Mouse (Mus musculus) G1E-ER4 (cell line): ENCODE results near the gene Slit1. TPM values are rescaled to one million over a fixed set of nuclear protein-coding genes. Genes with fewer than 3 reads are reported as not detected.

Source experiments
- GATA1 ChIP-seq: IDR thresholded peaks from one replicate; pipeline ENCODE4 v1.8.0; 2012; ENCODE audit warnings: low read length, inconsistent platforms
- polyA plus RNA-seq: library from polyadenylated mRNA; stranded (reverse); fragments of >175 nt; gene quantifications from 2 replicates; pipeline ENCODE4 v1.2.3, GENCODE M21; 2012

Slit1 gene
- polyA plus RNA-seq, 1 experiment, result 0.03 TPM

DNA sequence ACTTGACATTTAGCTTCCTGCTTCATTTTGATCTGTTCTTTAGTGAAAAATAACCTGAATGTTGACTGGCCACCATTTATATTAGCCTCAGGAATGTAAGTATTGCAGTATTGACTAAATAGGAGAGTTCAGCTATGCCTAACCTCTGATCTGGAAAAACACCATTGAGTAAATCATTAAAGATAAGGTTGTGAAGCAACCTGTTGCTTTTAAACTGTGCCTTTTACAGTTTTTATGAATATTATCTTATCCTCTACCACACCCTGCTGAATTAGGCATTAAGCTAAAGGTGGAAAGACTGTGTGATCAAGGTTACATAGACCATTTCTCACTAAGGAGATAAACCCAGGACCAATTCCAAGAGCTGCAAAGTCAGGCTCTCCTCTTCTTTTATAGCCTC lies 165.9 kb downstream of the Slit1 start:
- no peak for TF ChIP-seq GATA1

- TF ChIP-seq GATA1, result no peak
Measured at GRCm38 (mm10) chr19:41573700-41574099, 169.8 kb downstream of the Slit1 start.

- TF ChIP-seq GATA1, result no peak
Measured at GRCm38 (mm10) chr19:41568791-41569190, 174.7 kb downstream of the Slit1 start.

DNA sequence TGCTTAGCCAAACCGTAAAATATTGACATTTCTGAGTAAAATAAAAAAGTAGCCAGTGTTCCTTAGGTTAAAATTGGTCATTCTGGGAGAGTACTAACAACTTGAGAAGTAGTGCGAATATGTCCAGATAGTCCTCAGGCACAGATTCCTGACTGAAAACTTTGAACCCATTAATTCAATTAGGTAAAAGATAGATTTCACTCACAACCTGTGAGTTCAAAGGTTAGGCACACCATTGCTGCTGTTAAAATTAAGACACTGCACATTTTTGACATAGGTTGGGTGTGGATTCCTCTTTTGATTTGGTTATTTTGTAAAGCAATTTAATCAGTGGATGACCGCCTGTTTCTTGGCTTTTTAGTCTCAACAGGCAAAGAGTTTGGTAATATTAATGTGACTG lies 182.6 kb downstream of the Slit1 start:
- no peak for TF ChIP-seq GATA1

- no peak for TF ChIP-seq GATA1
Measured at GRCm38 (mm10) chr19:41558891-41559486, 184.5 kb downstream of the Slit1 start.

DNA sequence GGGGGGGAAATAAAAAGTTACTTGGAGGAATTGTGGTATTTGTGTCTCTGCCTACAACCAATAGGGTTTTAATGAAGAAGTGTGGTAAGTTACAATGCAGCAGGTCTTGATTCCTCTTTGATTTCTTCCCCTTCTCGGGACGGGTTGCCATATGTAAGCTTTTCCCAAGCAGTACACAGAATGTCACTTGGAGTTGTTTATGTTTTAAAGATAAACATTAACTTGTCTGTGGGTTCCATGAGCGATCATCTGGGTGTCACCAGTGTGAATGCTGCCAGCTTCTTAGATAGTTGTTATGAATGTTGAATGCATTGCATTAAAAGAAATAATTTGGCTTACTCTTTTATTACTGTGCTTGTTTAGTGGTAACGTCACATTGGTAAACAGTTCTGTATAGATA lies 186.0 kb downstream of the Slit1 start:
- no peak for TF ChIP-seq GATA1

DNA sequence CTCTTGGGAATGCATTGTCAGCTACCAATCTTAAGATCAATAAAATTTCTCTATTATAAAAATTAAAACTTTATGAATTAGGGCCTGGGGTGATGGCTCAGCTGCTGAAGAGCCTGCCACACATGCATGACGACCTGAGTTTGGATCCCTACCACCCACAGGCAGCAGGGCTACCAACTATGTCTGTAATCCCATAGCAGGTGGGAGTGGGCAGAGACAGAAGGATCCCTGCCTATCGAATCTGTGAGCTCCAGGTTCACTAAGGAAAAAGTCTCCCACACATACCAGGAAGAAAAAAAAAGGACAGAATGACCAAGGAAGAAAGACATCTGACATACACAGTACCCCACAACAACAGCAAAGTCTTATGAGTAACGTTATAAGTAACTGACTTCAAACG lies 186.5 kb downstream of the Slit1 start:
- no peak for TF ChIP-seq GATA1

Other genes with a start within 250 kb of the Slit1 start
- 0.79 and 2.4 TPM in 2 replicates for gene Gm340, start 161.3 kb downstream of the Slit1 start, polyA plus RNA-seq
- gene Arhgap19, start 58.4 kb upstream of the Slit1 start, polyA plus RNA-seq, result 8.4 and 13.1 TPM in 2 replicates
- gene Frat1, start 86.3 kb upstream of the Slit1 start, polyA plus RNA-seq, result 65.6 and 72.2 TPM in 2 replicates
- gene Frat2, start 104.5 kb upstream of the Slit1 start, polyA plus RNA-seq, result 59.0 and 72.3 TPM in 2 replicates
- 45.6 and 48.0 TPM in 2 replicates for gene Rrp12, start 152.5 kb upstream of the Slit1 start, polyA plus RNA-seq
- 425 and 461 TPM in 2 replicates for gene Pgam1, start 168.3 kb upstream of the Slit1 start, polyA plus RNA-seq
- gene Exosc1, start 189.8 kb upstream of the Slit1 start, polyA plus RNA-seq, result 20.9 and 28.0 TPM in 2 replicates
- 27.4 and 39.9 TPM in 2 replicates for gene Zdhhc16, start 189.8 kb upstream of the Slit1 start, polyA plus RNA-seq
- gene Mms19, start 237.5 kb upstream of the Slit1 start, polyA plus RNA-seq, result 11.9 and 12.0 TPM in 2 replicates
- 2.3 and 2.6 TPM in 2 replicates for gene Ubtd1, start 238.1 kb upstream of the Slit1 start, polyA plus RNA-seq